Mouse (Mus musculus): ENCODE data around the gene Klk1b9. TPM values are rescaled to one million over a fixed set of nuclear protein-coding genes. Genes with fewer than 3 reads are reported as not detected.
"Not testable (repeated sequence)": the region's sequence is repeated elsewhere in the genome, so short reads cannot be mapped to it uniquely, and the experiment has no call there.

Klk1b9 gene
- polyA plus RNA-seq (2014; fragmentation: Nextera tagmentation; extraction: Ambion mirVana), result not detected in 2 replicates

DNA sequence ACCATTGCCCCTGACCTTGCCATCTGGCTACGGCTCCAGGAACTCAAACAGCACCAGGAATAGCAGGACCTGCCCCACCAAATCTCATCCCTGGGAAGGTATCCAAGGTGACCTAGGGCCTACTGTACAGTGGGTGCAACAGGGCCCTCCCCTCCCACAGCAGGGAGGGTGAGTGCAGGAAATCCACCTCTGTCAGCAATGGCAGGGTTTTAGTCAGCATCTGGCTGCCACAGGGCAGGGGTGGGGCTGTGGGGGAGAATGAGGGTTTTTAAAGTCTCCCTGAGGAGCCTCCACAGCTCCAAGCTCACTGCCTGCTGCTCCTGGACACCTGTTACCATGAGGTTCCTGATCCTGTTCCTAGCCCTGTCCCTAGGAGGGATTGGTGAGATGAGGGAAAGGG is at the start of gene Klk1b9:
Gene Klk1b9 (plus strand): TSS at position 301 of the 400 bp plus-strand sequence.
- WGBS, result 61% methylated on average over 1 of the region's 1 CpGs
- not testable (repeated sequence) for H3K9ac ChIP-seq (ENCODE audit: low read depth, low read length); H3K27ac ChIP-seq (ENCODE audit: low read depth, low read length); H3K4me1 ChIP-seq (replicated peaks; ENCODE audit: control insufficient read depth, insufficient read depth, low read length); H3K4me3 ChIP-seq (ENCODE audit: low read depth, low read length); H3K4me2 ChIP-seq; H3K36me3 ChIP-seq (ENCODE audit: control insufficient read depth, insufficient read depth, low read length); H3K27me3 ChIP-seq (replicated peaks; ENCODE audit: control insufficient read depth, insufficient read depth, low read length); H3K9me3 ChIP-seq (ENCODE audit: control insufficient read depth, low read length); DNase-seq (ENCODE audit: low spot score); ATAC-seq (replicated peaks; ENCODE audit: low FRiP score)

DNA sequence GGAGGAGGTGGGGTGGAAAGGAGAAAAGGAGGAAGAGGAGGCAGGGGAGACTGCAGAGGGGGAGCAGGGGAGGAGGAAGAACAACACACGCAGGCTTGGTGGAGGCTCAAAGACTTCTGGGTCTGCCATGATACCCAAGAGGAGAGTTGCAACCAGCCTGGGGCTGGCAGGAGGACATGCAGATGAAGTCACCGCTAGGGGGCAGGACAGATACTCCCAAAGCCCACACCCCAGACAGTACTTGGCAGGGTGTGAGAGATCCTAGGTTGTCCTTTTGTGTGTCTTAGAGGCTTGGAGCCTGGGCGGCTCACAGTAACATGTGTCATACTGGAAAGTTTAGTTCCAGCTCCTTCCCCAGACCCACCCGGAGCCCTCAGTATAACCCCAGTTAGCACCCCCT is 47.3 kb upstream of the Klk1b9 start:
- DNase-seq (ENCODE audit: low spot score), result no peak
- no peak overlapping the region for H3K4me2 ChIP-seq
- no peaks in the 10 kb centered on the region for H3K4me1 ChIP-seq (replicated peaks; ENCODE audit: control insufficient read depth, insufficient read depth, low read length)
- no peak overlapping the region for H3K27ac ChIP-seq (ENCODE audit: low read depth, low read length)
- no peaks in the 10 kb centered on the region for H3K27me3 ChIP-seq (replicated peaks; ENCODE audit: control insufficient read depth, insufficient read depth, low read length)
- H3K9ac ChIP-seq (ENCODE audit: low read depth, low read length), result no peak overlapping the region
- H3K4me3 ChIP-seq (ENCODE audit: low read depth, low read length), result no peak overlapping the region
- no peak for ATAC-seq (replicated peaks; ENCODE audit: low FRiP score)
- no peaks in the 10 kb centered on the region for H3K36me3 ChIP-seq (ENCODE audit: control insufficient read depth, insufficient read depth, low read length)
- WGBS, result 40% methylated on average over 4 of the region's 4 CpGs
- no peaks in the 10 kb centered on the region for H3K9me3 ChIP-seq (ENCODE audit: control insufficient read depth, low read length)

GRCm38 (mm10) chr7:43932337-43932736 is 43.5 kb upstream of the Klk1b9 start:
- Histone ChIP-seq H3K9ac (ENCODE audit: low read depth, low read length) (no peak overlapping the region), H3K4me1 (replicated peaks; ENCODE audit: control insufficient read depth, insufficient read depth, low read length) (no peaks in the 10 kb centered on the region), H3K36me3 (ENCODE audit: control insufficient read depth, insufficient read depth, low read length) (no peaks in the 10 kb centered on the region), H3K4me2 (no peak overlapping the region), H3K27me3 (replicated peaks; ENCODE audit: control insufficient read depth, insufficient read depth, low read length) (no peaks in the 10 kb centered on the region), H3K9me3 (ENCODE audit: control insufficient read depth, low read length) (no peaks in the 10 kb centered on the region), H3K4me3 (ENCODE audit: low read depth, low read length) (no peak overlapping the region), H3K27ac (ENCODE audit: low read depth, low read length) (no peak overlapping the region)
- no peak for DNase-seq (ENCODE audit: low spot score)
- 58% methylated on average over 4 of the region's 4 CpGs for WGBS
- ATAC-seq (replicated peaks; ENCODE audit: low FRiP score), result no peak

- Histone ChIP-seq H3K9me3 (ENCODE audit: control insufficient read depth, low read length) (no peaks in the 10 kb centered on the region), H3K27me3 (replicated peaks; ENCODE audit: control insufficient read depth, insufficient read depth, low read length) (no peaks in the 10 kb centered on the region), H3K4me1 (replicated peaks; ENCODE audit: control insufficient read depth, insufficient read depth, low read length) (no peaks in the 10 kb centered on the region), H3K27ac (ENCODE audit: low read depth, low read length) (no peak within 1 kb of the TSS), H3K4me2 (no peak within 1 kb of the TSS), H3K36me3 (ENCODE audit: control insufficient read depth, insufficient read depth, low read length) (no peaks in the 10 kb centered on the region), H3K9ac (ENCODE audit: low read depth, low read length) (no peak within 1 kb of the TSS), H3K4me3 (ENCODE audit: low read depth, low read length) (no peak within 1 kb of the TSS)
- 78% methylated on average over 3 of the region's 3 CpGs for WGBS
- ATAC-seq (replicated peaks; ENCODE audit: low FRiP score) (no peak), DNase-seq (ENCODE audit: low spot score) (no peak)
Measured at GRCm38 (mm10) chr7:43933440-43933839, 42.4 kb upstream of the Klk1b9 start, which contains the start of gene Klk15. TSS of gene Klk15 (plus strand) at chr7:43933740.

DNA sequence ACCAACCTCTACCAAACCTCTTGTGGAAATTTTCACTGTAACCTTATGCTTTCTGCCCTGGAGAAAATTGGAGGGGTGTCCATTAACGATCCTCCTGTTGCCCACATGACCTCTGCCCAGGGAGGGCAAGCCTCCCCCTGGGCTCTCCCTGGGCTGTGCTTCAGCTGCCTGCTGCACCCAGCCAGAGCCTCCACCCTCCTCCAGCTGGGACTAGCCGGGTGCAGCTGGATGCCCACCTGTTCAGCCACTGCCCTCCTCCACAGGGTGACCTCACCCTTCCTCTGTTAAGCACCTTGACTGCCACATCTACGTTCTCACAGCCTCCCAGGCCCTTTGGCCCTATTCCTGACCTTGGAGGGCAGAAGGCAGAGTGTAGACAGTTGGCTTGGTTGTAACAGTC is 41.1 kb upstream of the Klk1b9 start:
- H3K36me3 ChIP-seq (ENCODE audit: control insufficient read depth, insufficient read depth, low read length), result no peaks in the 10 kb centered on the region
- H3K9ac ChIP-seq (ENCODE audit: low read depth, low read length), result no peak overlapping the region
- H3K9me3 ChIP-seq (ENCODE audit: control insufficient read depth, low read length), result no peaks in the 10 kb centered on the region
- no peak overlapping the region for H3K4me3 ChIP-seq (ENCODE audit: low read depth, low read length)
- no peak overlapping the region for H3K4me2 ChIP-seq
- 42% methylated on average over 3 of the region's 3 CpGs for WGBS
- ATAC-seq (replicated peaks; ENCODE audit: low FRiP score) (no peak), DNase-seq (ENCODE audit: low spot score) (no peak)
- H3K27me3 ChIP-seq (replicated peaks; ENCODE audit: control insufficient read depth, insufficient read depth, low read length), result no peaks in the 10 kb centered on the region
- H3K4me1 ChIP-seq (replicated peaks; ENCODE audit: control insufficient read depth, insufficient read depth, low read length), result no peaks in the 10 kb centered on the region
- H3K27ac ChIP-seq (ENCODE audit: low read depth, low read length), result no peak overlapping the region

DNA sequence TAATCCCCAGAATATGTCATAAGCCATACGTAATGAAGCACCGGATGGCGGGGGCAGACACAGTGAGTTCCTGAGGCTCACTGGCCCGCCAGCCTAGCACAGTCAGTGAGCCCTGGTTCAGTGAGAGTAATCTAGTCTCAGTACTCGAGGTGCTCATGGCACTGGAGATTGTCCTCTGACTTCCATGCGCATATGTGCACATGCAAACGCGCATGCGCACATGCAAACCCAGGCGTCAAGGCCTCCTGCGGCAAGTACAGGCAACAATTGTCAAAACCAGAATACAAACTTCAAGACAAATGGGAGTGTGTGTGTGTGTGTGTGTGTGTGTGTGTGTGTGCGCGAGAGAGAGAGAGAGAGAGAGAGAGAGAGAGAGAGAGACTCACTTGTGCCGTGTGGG is 39.3 kb upstream of the Klk1b9 start:
- H3K4me2 ChIP-seq, result no peak overlapping the region
- no peak overlapping the region for H3K9ac ChIP-seq (ENCODE audit: low read depth, low read length)
- no peak for ATAC-seq (replicated peaks; ENCODE audit: low FRiP score)
- no peaks in the 10 kb centered on the region for H3K9me3 ChIP-seq (ENCODE audit: control insufficient read depth, low read length)
- DNase-seq (ENCODE audit: low spot score), result no peak
- no peaks in the 10 kb centered on the region for H3K4me1 ChIP-seq (replicated peaks; ENCODE audit: control insufficient read depth, insufficient read depth, low read length)
- H3K36me3 ChIP-seq (ENCODE audit: control insufficient read depth, insufficient read depth, low read length), result no peaks in the 10 kb centered on the region
- no peaks in the 10 kb centered on the region for H3K27me3 ChIP-seq (replicated peaks; ENCODE audit: control insufficient read depth, insufficient read depth, low read length)
- H3K4me3 ChIP-seq (ENCODE audit: low read depth, low read length), result no peak overlapping the region
- no peak overlapping the region for H3K27ac ChIP-seq (ENCODE audit: low read depth, low read length)
- whole genome bisulfite sequencing, result 82% methylated on average over 14 of the region's 14 CpGs

- not testable (repeated sequence) for ATAC-seq (replicated peaks; ENCODE audit: low FRiP score); H3K4me2 ChIP-seq; H3K4me1 ChIP-seq (replicated peaks; ENCODE audit: control insufficient read depth, insufficient read depth, low read length); H3K4me3 ChIP-seq (ENCODE audit: low read depth, low read length); H3K36me3 ChIP-seq (ENCODE audit: control insufficient read depth, insufficient read depth, low read length); H3K27me3 ChIP-seq (replicated peaks; ENCODE audit: control insufficient read depth, insufficient read depth, low read length); DNase-seq (ENCODE audit: low spot score); H3K9ac ChIP-seq (ENCODE audit: low read depth, low read length); H3K27ac ChIP-seq (ENCODE audit: low read depth, low read length); H3K9me3 ChIP-seq (ENCODE audit: control insufficient read depth, low read length)
- WGBS, result 66% methylated on average over 3 of the region's 3 CpGs
Measured at GRCm38 (mm10) chr7:43942293-43942692, 33.6 kb upstream of the Klk1b9 start.

- H3K4me2 ChIP-seq, result no peak overlapping the region
- H3K4me3 ChIP-seq (ENCODE audit: low read depth, low read length), result no peak overlapping the region
- 69% methylated on average over 3 of the region's 3 CpGs for WGBS
- no peaks in the 10 kb centered on the region for H3K9me3 ChIP-seq (ENCODE audit: control insufficient read depth, low read length)
- H3K27me3 ChIP-seq (replicated peaks; ENCODE audit: control insufficient read depth, insufficient read depth, low read length), result no peaks in the 10 kb centered on the region
- ATAC-seq (replicated peaks; ENCODE audit: low FRiP score) (no peak), DNase-seq (ENCODE audit: low spot score) (no peak)
- no peaks in the 10 kb centered on the region for H3K4me1 ChIP-seq (replicated peaks; ENCODE audit: control insufficient read depth, insufficient read depth, low read length)
- H3K27ac ChIP-seq (ENCODE audit: low read depth, low read length), result no peak overlapping the region
- H3K36me3 ChIP-seq (ENCODE audit: control insufficient read depth, insufficient read depth, low read length), result no peaks in the 10 kb centered on the region
- no peak overlapping the region for H3K9ac ChIP-seq (ENCODE audit: low read depth, low read length)
Measured at GRCm38 (mm10) chr7:43944727-43945264, 31.1 kb upstream of the Klk1b9 start.

DNA sequence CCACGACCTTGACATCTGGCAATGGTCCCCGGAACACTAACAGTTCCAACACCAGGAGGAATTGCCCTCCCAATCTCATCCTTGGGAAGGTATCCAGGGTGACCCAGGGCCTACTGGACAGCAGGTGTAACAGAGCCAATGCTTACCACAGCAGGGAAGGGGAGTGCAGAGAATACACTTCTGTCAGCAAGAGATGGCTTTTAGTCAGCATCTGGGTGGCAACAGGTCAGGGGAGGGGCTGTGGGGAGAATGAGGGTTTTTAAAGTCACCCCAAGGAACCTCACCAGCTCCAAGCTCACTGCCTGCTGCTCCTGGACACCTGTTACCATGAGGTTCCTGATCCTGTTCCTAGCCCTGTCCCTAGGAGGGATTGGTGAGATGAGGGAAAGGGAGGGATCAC is 25.5 kb upstream of the Klk1b9 start, which contains the start of gene Klk1b8:
Gene Klk1b8 (plus strand): TSS at position 301 of the 400 bp plus-strand sequence.
- WGBS, result 77% methylated on average over 2 of the region's 2 CpGs
- no peaks in the 10 kb centered on the region for H3K9me3 ChIP-seq (ENCODE audit: control insufficient read depth, low read length)

More for the DNA sequence above, 25.5 kb upstream of the Klk1b9 start, which contains the start of gene Klk1b8:
- Histone ChIP-seq H3K4me3 (ENCODE audit: low read depth, low read length) (no peak within 1 kb of the TSS), H3K27me3 (replicated peaks; ENCODE audit: control insufficient read depth, insufficient read depth, low read length) (no peaks in the 10 kb centered on the region), H3K9ac (ENCODE audit: low read depth, low read length) (no peak within 1 kb of the TSS), H3K4me2 (no peak within 1 kb of the TSS), H3K4me1 (replicated peaks; ENCODE audit: control insufficient read depth, insufficient read depth, low read length) (no peaks in the 10 kb centered on the region), H3K36me3 (ENCODE audit: control insufficient read depth, insufficient read depth, low read length) (no peaks in the 10 kb centered on the region), H3K27ac (ENCODE audit: low read depth, low read length) (no peak within 1 kb of the TSS)
- no peak for ATAC-seq (replicated peaks; ENCODE audit: low FRiP score)
- DNase-seq (ENCODE audit: low spot score), result no peak
